Mouse (Mus musculus): ENCODE data around the gene Golph3.

- no peak for TF ChIP-seq POLR2A (IDR thresholded peaks at IDR 0.05; ENCODE audit: low read depth, low read length)
- TF ChIP-seq CTCF (IDR thresholded peaks at IDR 0.05; ENCODE audit: extremely low read depth, insufficient read depth, insufficient read length, insufficient replicate concordance), result no peak
Measured at GRCm38 (mm10) chr15:12320441-12321090, 684 bp upstream of the Golph3 start.

Data from spleen, adult 2 months (tissue).